Mouse (Mus musculus) C2C12 (cell line): ENCODE results near the gene H2-M10.6.
"Not testable (repeated sequence)": the region's sequence is repeated elsewhere in the genome, so short reads cannot be mapped to it uniquely, and the experiment has no call there.

ENCODE experiments used
- CTCF ChIP-seq: IDR thresholded peaks from one replicate; pipeline ENCODE4 v1.5.1; 2011; ENCODE audit not compliant: control insufficient read depth, insufficient read depth, insufficient read length
- MAX ChIP-seq: IDR thresholded peaks from one replicate; pipeline ENCODE4 v1.6.1; 2011; ENCODE audit warnings: mild to moderate bottlenecking, control low read depth

- not testable (repeated sequence) for TF ChIP-seq CTCF, MAX
These were observed 47.7 kb upstream of the H2-M10.6 start for GRCm38 (mm10) chr17:36764244-36764643.
